Mouse (Mus musculus) liver, embryonic 14.5 days (tissue): ENCODE data around the gene Psme2b.
"Not testable (repeated sequence)": the region's sequence is repeated elsewhere in the genome, so short reads cannot be mapped to it uniquely, and the experiment has no call there.

Experiments
- CTCF ChIP-seq: IDR thresholded peaks from 2 replicates; pipeline ENCODE4 v1.5.1; 2016; ENCODE audit warnings: antibody characterized with exemption, low read depth, control low read depth
- EP300 ChIP-seq: IDR thresholded peaks from 2 replicates; pipeline ENCODE4 v1.6.1; 2016; ENCODE audit warnings: antibody characterized with exemption, low read depth

DNA sequence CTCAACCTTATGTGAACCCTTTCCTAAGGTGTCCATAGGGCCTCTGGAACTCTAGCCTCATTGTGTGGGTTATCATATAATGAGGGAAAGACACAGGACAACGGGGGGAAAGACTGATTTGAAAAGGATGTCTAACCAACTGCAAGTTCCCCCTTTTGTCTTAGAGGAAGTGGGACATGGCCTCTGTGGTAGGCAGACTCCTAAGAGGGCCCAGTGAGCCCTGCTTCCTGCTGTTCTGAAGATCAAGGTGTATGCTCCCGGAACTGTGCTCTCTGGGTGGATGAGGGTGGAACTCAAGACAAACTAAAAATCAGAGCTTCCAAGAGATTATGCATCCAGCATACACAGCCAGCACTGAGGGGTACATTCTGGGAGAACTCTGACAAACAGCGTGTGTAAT is 42.2 kb upstream of the Psme2b start:
- not testable (repeated sequence) for TF ChIP-seq EP300, CTCF
